Mouse (Mus musculus): Measurements from ENCODE around the gene Acrbp.
A peak's percentile ranks its signal among the peaks of the same experiment; 100 is the strongest.

DNA sequence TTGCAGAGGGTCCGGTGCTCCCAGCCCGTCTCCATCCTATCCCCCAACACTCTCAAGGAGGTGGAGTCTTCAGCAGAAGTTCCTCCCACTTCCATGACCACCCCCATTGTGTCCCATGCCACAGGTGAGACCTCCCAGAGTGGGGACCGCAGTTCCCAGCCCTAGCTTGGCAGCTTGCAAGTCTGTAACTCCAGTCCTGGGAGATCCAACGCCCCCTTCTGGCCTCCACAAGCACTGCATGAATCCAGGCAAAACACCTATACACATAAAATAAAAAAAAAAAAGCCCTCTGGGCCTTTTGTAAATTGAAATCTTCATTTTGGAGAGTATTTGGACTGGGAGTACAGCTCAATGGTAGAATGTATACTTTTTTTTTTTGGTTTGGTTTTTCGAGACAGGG is 1.7 kb downstream of the Acrbp start:
- TF ChIP-seq CTCF (IDR thresholded peaks at IDR 0.05; ENCODE audit: extremely low read depth, insufficient read depth, insufficient read length, insufficient replicate concordance) (peak; percentile 10; the same call in 1 of the 2 replicates), POLR2A (IDR thresholded peaks at IDR 0.05; ENCODE audit: low read depth, low read length) (no peak)
